ENCODE assay signal across 18 mouse cellular contexts in the genomic region with DNA sequence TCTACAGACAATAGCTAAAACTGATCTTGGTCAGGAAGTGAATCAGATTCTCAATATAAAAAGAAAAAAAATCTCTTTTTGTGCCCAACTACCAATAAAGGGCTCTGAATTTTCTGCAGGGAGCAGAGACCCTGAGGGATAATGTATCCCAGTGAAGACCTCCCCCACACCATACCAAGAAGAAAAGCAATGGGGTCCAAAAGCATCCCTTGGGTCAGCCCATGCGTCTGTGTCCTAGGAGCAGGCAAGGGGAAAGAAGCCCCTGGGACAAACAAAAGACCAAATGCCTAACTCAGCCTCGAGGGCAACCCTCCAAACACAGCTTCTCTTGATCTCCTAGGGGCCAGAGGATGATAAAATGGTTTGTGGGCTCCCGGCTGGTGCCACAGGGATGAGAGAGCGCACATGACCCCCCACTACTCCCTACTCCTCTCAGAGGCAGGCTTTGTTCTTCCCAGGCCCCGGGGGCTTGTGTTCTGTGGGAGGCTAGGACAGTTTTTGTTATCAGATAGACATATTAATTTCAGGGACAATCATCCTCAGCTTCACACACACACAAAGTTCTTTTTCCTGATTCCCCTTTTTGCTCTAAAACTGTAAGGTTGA.
DNase-seq lines count a peak whose midpoint lies in the region; ATAC-seq lines count a peak whose summit lies in the region.
"Had no signal": no experiment of that assay in that cellular context is flagged by ENCODE, and none has a peak within 500 bp of the region (broad histone marks: within the 10 kb centered on the region; RNA-seq: fewer than 3 reads in every experiment).

No protein-coding gene starts in this region.

- no peak for ATAC-seq in midbrain, embryonic 16.5 days
- ATAC-seq in forebrain, embryonic 13.5 days, result 0 out of 2 replicates have a peak, but pooled peaks have one; percentile 12
- ATAC-seq in midbrain, embryonic 13.5 days, result peak; percentile 79; the same call in 1 of the 2 replicates
- no peak for ATAC-seq in liver, embryonic 11.5 days (replicated peaks; ENCODE audit: low FRiP score)
- ATAC-seq: intestine, postnatal 0 days; lung, postnatal 0 days had no signal

- WGBS in midbrain, embryonic 10.5 days, result 16% methylated on average over 5 of the region's 5 CpGs
- WGBS in midbrain, embryonic 16.5 days, result 8% methylated on average over 5 of the region's 5 CpGs
- 11% methylated on average over 5 of the region's 5 CpGs for WGBS in embryonic facial prominence, embryonic 10.5 days
- 7% methylated on average over 5 of the region's 5 CpGs for WGBS in forebrain, embryonic 13.5 days
- 12% methylated on average over 5 of the region's 5 CpGs for WGBS in midbrain, embryonic 13.5 days
- 46% methylated on average over 5 of the region's 5 CpGs for whole genome bisulfite sequencing in liver, embryonic 11.5 days

- H3K27me3 ChIP-seq in midbrain, embryonic 10.5 days (ENCODE audit: low read depth, poor library complexity, severe bottlenecking), result peaks cover 4% of the 10 kb centered on the region; the same call in 1 of the 2 replicates
- H3K27me3 ChIP-seq in midbrain, embryonic 16.5 days (ENCODE audit: control insufficient read depth, insufficient read depth, low read depth, low read length), result no peaks in the 10 kb centered on the region
- H3K27me3 ChIP-seq in embryonic facial prominence, embryonic 10.5 days (replicated peaks; ENCODE audit: low read depth, poor library complexity, severe bottlenecking), result no peaks in the 10 kb centered on the region; the same call in 1 of the 2 replicates
- no peaks in the 10 kb centered on the region for H3K27me3 ChIP-seq in forebrain, embryonic 13.5 days
- H3K27me3 ChIP-seq in midbrain, embryonic 13.5 days, result no peaks in the 10 kb centered on the region
- H3K27me3 ChIP-seq in liver, embryonic 11.5 days (replicated peaks; ENCODE audit: control insufficient read depth, insufficient read depth, low read length), result no peaks in the 10 kb centered on the region
- H3K27me3 ChIP-seq: embryonic facial prominence, embryonic 12.5 days; limb, embryonic 13.5 days; liver, embryonic 15.5 days; megakaryocyte, embryonic 14.5 days had no signal

- no peak overlapping the region for H3K9ac ChIP-seq in midbrain, embryonic 16.5 days (ENCODE audit: low read depth, low read length)
- H3K9ac ChIP-seq in forebrain, embryonic 13.5 days, result 0 out of 2 replicates have a peak overlapping the region, but pooled peaks have one; percentile 31
- no peak overlapping the region for H3K9ac ChIP-seq in midbrain, embryonic 13.5 days (replicated peaks)
- no peak overlapping the region for H3K9ac ChIP-seq in liver, embryonic 11.5 days (ENCODE audit: low read depth, low read length)
- H3K9ac ChIP-seq: embryonic facial prominence, embryonic 12.5 days; heart, embryonic 12.5 days; limb, embryonic 13.5 days; liver, embryonic 15.5 days had no signal

- DNase-seq in midbrain, embryonic 10.5 days (ENCODE audit: low spot score), result peak; percentile 26
- DNase-seq in embryonic facial prominence, embryonic 10.5 days (ENCODE audit: low spot score), result peak; percentile 28
- no peak for DNase-seq in spleen, adult 18-20 months
- DNase-seq in urinary bladder, postnatal 36 days (ENCODE audit: low spot score in 2 of 2), result no peak
- no peak for DNase-seq in liver, embryonic 11.5 days (ENCODE audit: low spot score)
- DNase-seq: cerebellum, adult 9-11 months; right cerebral cortex, postnatal 4 days; thymus, postnatal 36 days had no signal

- no peaks in the 10 kb centered on the region for H3K36me3 ChIP-seq in midbrain, embryonic 10.5 days
- no peaks in the 10 kb centered on the region for H3K36me3 ChIP-seq in midbrain, embryonic 16.5 days (ENCODE audit: control insufficient read depth, insufficient read depth, low read length)
- no peaks in the 10 kb centered on the region for H3K36me3 ChIP-seq in embryonic facial prominence, embryonic 10.5 days (replicated peaks)
- no peaks in the 10 kb centered on the region for H3K36me3 ChIP-seq in forebrain, embryonic 13.5 days (ENCODE audit: poor library complexity, severe bottlenecking)
- no peaks in the 10 kb centered on the region for H3K36me3 ChIP-seq in midbrain, embryonic 13.5 days
- H3K36me3 ChIP-seq in liver, embryonic 11.5 days (ENCODE audit: control insufficient read depth, insufficient read depth, low read length), result no peaks in the 10 kb centered on the region
- H3K36me3 ChIP-seq: embryonic facial prominence, embryonic 12.5 days; heart, embryonic 12.5 days; limb, embryonic 13.5 days; liver, embryonic 15.5 days had no signal

- no peak overlapping the region for H3K4me2 ChIP-seq in midbrain, embryonic 16.5 days (ENCODE audit: low read length)
- no peak overlapping the region for H3K4me2 ChIP-seq in forebrain, embryonic 13.5 days
- no peak overlapping the region for H3K4me2 ChIP-seq in midbrain, embryonic 13.5 days (replicated peaks)
- H3K4me2 ChIP-seq in liver, embryonic 11.5 days, result no peak overlapping the region
- H3K4me2 ChIP-seq: embryonic facial prominence, embryonic 12.5 days; heart, embryonic 12.5 days; limb, embryonic 13.5 days; liver, embryonic 15.5 days had no signal

- no peaks in the 10 kb centered on the region for H3K9me3 ChIP-seq in midbrain, embryonic 10.5 days (replicated peaks)
- H3K9me3 ChIP-seq in midbrain, embryonic 16.5 days (replicated peaks; ENCODE audit: control insufficient read depth, low read length, poor library complexity, severe bottlenecking), result no peaks in the 10 kb centered on the region
- H3K9me3 ChIP-seq in embryonic facial prominence, embryonic 10.5 days, result no peaks in the 10 kb centered on the region
- H3K9me3 ChIP-seq in forebrain, embryonic 13.5 days (replicated peaks), result no peaks in the 10 kb centered on the region
- no peaks in the 10 kb centered on the region for H3K9me3 ChIP-seq in midbrain, embryonic 13.5 days
- H3K9me3 ChIP-seq in liver, embryonic 11.5 days (ENCODE audit: control insufficient read depth, low read length), result no peaks in the 10 kb centered on the region
- H3K9me3 ChIP-seq: embryonic facial prominence, embryonic 12.5 days; heart, embryonic 12.5 days; limb, embryonic 13.5 days; liver, embryonic 15.5 days had no signal

- H3K4me3 ChIP-seq in midbrain, embryonic 10.5 days, result no peak overlapping the region
- no peak overlapping the region for H3K4me3 ChIP-seq in midbrain, embryonic 16.5 days (ENCODE audit: low read depth, low read length)
- H3K4me3 ChIP-seq in embryonic facial prominence, embryonic 10.5 days, result no peak overlapping the region
- H3K4me3 ChIP-seq in forebrain, embryonic 13.5 days, result no peak overlapping the region
- H3K4me3 ChIP-seq in midbrain, embryonic 13.5 days (replicated peaks), result no peak overlapping the region
- H3K4me3 ChIP-seq in liver, embryonic 11.5 days (ENCODE audit: low read depth, low read length), result no peak overlapping the region
- H3K4me3 ChIP-seq: embryonic facial prominence, embryonic 12.5 days; heart, embryonic 12.5 days; limb, embryonic 13.5 days; liver, embryonic 15.5 days; megakaryocyte, embryonic 14.5 days had no signal

- peak overlapping the region; percentile 72 for H3K27ac ChIP-seq in midbrain, embryonic 10.5 days (replicated peaks)
- H3K27ac ChIP-seq in midbrain, embryonic 16.5 days (ENCODE audit: low read length), result no peak overlapping the region
- H3K27ac ChIP-seq in embryonic facial prominence, embryonic 10.5 days (replicated peaks), result peak overlapping the region; percentile 58
- peak overlapping the region; percentile 40; the same call in 1 of the 2 replicates for H3K27ac ChIP-seq in forebrain, embryonic 13.5 days
- H3K27ac ChIP-seq in midbrain, embryonic 13.5 days, result no peak overlapping the region
- no peak overlapping the region for H3K27ac ChIP-seq in liver, embryonic 11.5 days (ENCODE audit: low read depth, low read length)
- H3K27ac ChIP-seq: embryonic facial prominence, embryonic 12.5 days; limb, embryonic 13.5 days; liver, embryonic 15.5 days had no signal

- peaks cover 21% of the 10 kb centered on the region for H3K4me1 ChIP-seq in midbrain, embryonic 10.5 days
- H3K4me1 ChIP-seq in midbrain, embryonic 16.5 days (ENCODE audit: control insufficient read depth, insufficient read depth, low read length), result peaks cover 8% of the 10 kb centered on the region; the same call in 1 of the 2 replicates
- peaks cover 25% of the 10 kb centered on the region for H3K4me1 ChIP-seq in embryonic facial prominence, embryonic 10.5 days
- H3K4me1 ChIP-seq in forebrain, embryonic 13.5 days, result peaks cover 24% of the 10 kb centered on the region
- peaks cover 21% of the 10 kb centered on the region for H3K4me1 ChIP-seq in midbrain, embryonic 13.5 days (replicated peaks)
- H3K4me1 ChIP-seq in liver, embryonic 11.5 days (replicated peaks; ENCODE audit: control insufficient read depth, insufficient read depth, low read length), result no peaks in the 10 kb centered on the region
- H3K4me1 ChIP-seq: heart, embryonic 12.5 days; liver, embryonic 15.5 days; megakaryocyte, embryonic 14.5 days had no signal

Comparison
In these comparisons a context has a peak if more than half of its experiments do, and no peak if none do; other contexts are left out.
1. H3K27ac ChIP-seq: peak in midbrain, embryonic 10.5 days (single experiment), embryonic facial prominence, embryonic 10.5 days (single experiment) and forebrain, embryonic 13.5 days (single experiment); none in midbrain, embryonic 16.5 days (single experiment), midbrain, embryonic 13.5 days (single experiment) and liver, embryonic 11.5 days (single experiment).
2. ATAC-seq: peak in forebrain, embryonic 13.5 days (single experiment) and midbrain, embryonic 13.5 days (single experiment); none in midbrain, embryonic 16.5 days (single experiment) and liver, embryonic 11.5 days (single experiment).
3. DNase-seq: peak in midbrain, embryonic 10.5 days (single experiment) and embryonic facial prominence, embryonic 10.5 days (single experiment); none in spleen, adult 18-20 months (0 of 2), urinary bladder, postnatal 36 days (0 of 2) and liver, embryonic 11.5 days (single experiment).